Mouse (Mus musculus) heart, adult 2 months (tissue): ENCODE measurements around the gene Abr. TPM values are rescaled to one million over a fixed set of nuclear protein-coding genes. Genes with fewer than 3 reads are reported as not detected.

Source experiments
- DNase-seq, 2 experiments: peaks; one replicate each; pipeline ENCODE4 v3.0.0; 2021
- H3K27ac ChIP-seq: fragments of 200-600 bp; 2 replicates; pipeline ENCODE4 v1.8.1; 2022
- H3K27me3 ChIP-seq: fragments of 200-500 bp; 2 replicates; pipeline ENCODE4 v1.6.1; 2012; ENCODE audit warnings: mild to moderate bottlenecking, low read length, inconsistent platforms, mixed read lengths; ENCODE audit not compliant: control insufficient read depth, insufficient read depth
- H3K36me3 ChIP-seq: fragments of 200-500 bp; 2 replicates; pipeline ENCODE4 v1.6.1; 2012; ENCODE audit warnings: low read length, inconsistent platforms; ENCODE audit not compliant: control insufficient read depth, insufficient read depth
- H3K4me1 ChIP-seq: fragments of 200-500 bp; 2 replicates; pipeline ENCODE4 v1.6.1; 2011; ENCODE audit warnings: low read length; ENCODE audit not compliant: control insufficient read depth, insufficient read depth
- H3K4me3 ChIP-seq: fragments of 200-600 bp; 2 replicates; pipeline ENCODE4 v1.8.1; 2022
- H3K79me2 ChIP-seq: fragments of 200-500 bp; replicated peaks from 2 replicates; pipeline ENCODE4 v1.6.1; 2012; ENCODE audit warnings: mild to moderate bottlenecking, inconsistent platforms, low read length, moderate library complexity, mixed read lengths; ENCODE audit not compliant: control insufficient read depth, insufficient read depth
- H3K9ac ChIP-seq: fragments of 200-500 bp; 2 replicates; pipeline ENCODE4 v1.6.1; 2012; ENCODE audit warnings: low read depth, mild to moderate bottlenecking, control low read depth, inconsistent platforms, low read length, mixed read lengths
- CTCF ChIP-seq: fragments of 200-600 bp; IDR thresholded peaks from 2 replicates; pipeline ENCODE4 v1.8.1; 2022; ENCODE audit warnings: antibody characterized with exemption, mild to moderate bottlenecking, moderate library complexity
- EP300 ChIP-seq: fragments of 200-500 bp; IDR thresholded peaks from 2 replicates; pipeline ENCODE4 v1.6.1; 2011; ENCODE audit warnings: low read depth, low read length, control low read depth; ENCODE audit not compliant: insufficient read depth
- POLR2A ChIP-seq: fragments of 200-500 bp; IDR thresholded peaks from 2 replicates; pipeline ENCODE4 v1.6.1; 2011; ENCODE audit warnings: mild to moderate bottlenecking, low read depth, low read length, control low read depth; ENCODE audit not compliant: insufficient read depth
- WGBS: fragments of 180-500 bp; shearing (Covaris S2); methylation state at CpG from one replicate; pipeline ENCODE4 v1.1.7; 2018; 5-methylcytosine and 5-hydroxymethylcytosine counted together
- intact Hi-C: fragments of 180-260 bp; cut with DNase I; formaldehyde crosslinking; loops from one replicate; pipeline ENCODE4 v1.15.1; 2025
- polyA plus RNA-seq: library from polyadenylated mRNA; depleted of rRNA; stranded (reverse); fragments of >200 nt; gene quantifications from 2 replicates; pipeline ENCODE4 v1.2.3, GENCODE M21; 2012
- total RNA-seq, 2 experiments: library from RNA; stranded (reverse); gene quantifications; 2 replicates each; pipeline ENCODE4 v1.2.3; 2021

Abr gene
- total and polyA plus RNA-seq, 3 experiments, result 23.4 to 32.2 (median 26.6) TPM

DNA sequence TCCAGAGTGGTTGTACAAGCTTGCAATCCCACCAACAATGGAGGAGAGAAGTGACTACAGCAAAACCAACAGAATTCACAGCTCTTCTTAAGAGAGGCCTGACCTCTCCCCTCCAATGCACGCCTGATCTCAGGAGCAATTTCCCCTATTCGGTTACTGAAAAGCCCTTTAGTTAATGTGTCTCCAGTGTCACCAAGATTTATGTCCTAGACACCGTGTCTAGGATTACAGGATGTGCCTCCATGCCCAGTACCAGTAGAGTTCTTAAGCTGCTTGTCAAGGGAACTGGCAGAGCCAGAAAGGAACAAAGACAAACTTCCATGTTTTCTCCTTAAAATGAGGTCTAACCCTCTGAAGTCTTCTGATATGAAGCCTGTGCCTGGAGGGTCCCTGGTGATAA, 36.0 kb downstream of the Abr start:
- H3K27me3 ChIP-seq, result no peaks in the 10 kb centered on the region
- H3K36me3 ChIP-seq, result no peaks in the 10 kb centered on the region
- no peaks in the 10 kb centered on the region for H3K4me1 ChIP-seq
- intact Hi-C loops, result no loop called here
- no peak overlapping the region for H3K27ac ChIP-seq
- no peak overlapping the region for H3K9ac ChIP-seq
- WGBS, result 77% methylated on average over 3 of the region's 3 CpGs
- no peaks in the 10 kb centered on the region for H3K79me2 ChIP-seq
- no peak for DNase-seq
- TF ChIP-seq CTCF, result no peak
- TF ChIP-seq POLR2A, result no peak
- no peak for TF ChIP-seq EP300
- H3K4me3 ChIP-seq, result no peak overlapping the region

DNA sequence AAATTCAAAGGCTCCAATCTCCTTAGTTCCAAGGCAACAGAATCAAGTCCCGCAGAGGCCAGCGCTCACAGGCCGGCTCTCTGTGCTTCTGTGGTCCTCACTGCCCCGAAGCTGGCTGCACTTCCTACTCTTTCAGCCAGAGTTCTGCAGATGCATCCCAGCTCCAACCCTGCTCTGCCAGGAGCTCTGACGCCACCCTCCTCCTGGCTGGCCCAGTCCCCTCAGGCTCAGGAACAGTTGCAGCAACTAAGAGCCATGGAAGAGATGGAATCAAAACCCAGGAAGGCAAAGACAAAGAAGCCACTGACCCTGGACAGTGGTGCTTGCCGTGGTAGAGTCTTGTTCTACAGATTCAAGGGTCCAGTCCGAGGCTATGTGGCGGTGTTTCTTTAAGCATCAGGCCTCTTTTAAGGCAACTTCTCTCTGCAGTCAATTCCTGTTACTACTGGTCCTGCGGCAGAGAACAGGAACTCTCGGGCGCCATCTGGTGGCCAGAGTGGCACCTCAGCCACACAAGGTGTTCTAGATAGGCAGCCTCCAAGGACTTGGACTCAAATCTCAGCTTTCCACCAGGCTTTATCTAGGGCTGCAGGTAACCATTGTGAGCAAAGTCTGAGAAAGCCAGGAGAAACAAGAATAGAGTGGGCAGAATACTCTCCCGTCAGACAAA, 44.4 kb downstream of the Abr start:
- H3K4me3 ChIP-seq, result no peak overlapping the region

DNA sequence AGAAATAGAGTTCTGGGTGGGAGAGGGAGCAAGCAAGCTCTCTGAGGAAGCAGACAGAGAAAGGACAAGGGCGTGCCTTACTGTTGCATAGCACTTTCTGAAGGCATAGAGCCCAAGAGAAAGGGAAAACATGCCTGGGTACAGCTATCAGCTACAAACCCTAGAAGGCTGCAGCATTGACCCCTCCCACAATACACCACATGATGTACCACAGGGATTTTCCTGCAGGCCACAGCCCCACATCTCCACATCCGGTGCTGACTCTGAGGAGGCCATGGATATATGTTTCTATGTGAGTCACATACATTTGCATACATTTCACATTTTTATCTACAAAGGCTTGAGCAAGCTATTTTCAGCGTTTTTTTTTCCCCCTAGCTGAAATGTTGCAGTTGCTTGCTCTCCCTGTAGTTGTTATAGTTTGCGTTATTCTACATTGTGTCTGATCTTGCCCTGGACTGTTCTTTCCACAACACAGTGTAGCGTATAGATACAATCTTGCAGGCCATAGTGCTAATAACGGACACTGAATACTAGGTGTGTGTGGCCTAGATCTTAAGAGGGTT, 49.2 kb downstream of the Abr start:
- no peaks in the 10 kb centered on the region; the same call in 1 of the 2 replicates for H3K4me1 ChIP-seq
- H3K4me3 ChIP-seq, result no peak overlapping the region
- TF ChIP-seq EP300, result no peak
- no peak for TF ChIP-seq CTCF
- TF ChIP-seq POLR2A, result no peak
- intact Hi-C loops, result no loop called here
- no peaks in the 10 kb centered on the region for H3K36me3 ChIP-seq
- H3K27me3 ChIP-seq, result peaks cover 8% of the 10 kb centered on the region
- no peak for DNase-seq
- H3K79me2 ChIP-seq, result no peaks in the 10 kb centered on the region
- H3K27ac ChIP-seq, result no peak overlapping the region
- no peak overlapping the region for H3K9ac ChIP-seq
- 76% methylated on average over 6 of the region's 6 CpGs for WGBS

More for the DNA sequence above, 44.4 kb downstream of the Abr start:
- H3K27ac ChIP-seq, result no peak overlapping the region
- H3K9ac ChIP-seq, result no peak overlapping the region
- H3K4me1 ChIP-seq, result no peaks in the 10 kb centered on the region; the same call in 1 of the 2 replicates
- DNase-seq, result peak; percentile 80 to 90
- TF ChIP-seq EP300 (0 out of 2 replicates have a peak, but pooled peaks have one; percentile 20), CTCF (peak; percentile 97), POLR2A (no peak)
- H3K36me3 ChIP-seq, result no peaks in the 10 kb centered on the region
- WGBS, result 35% methylated on average over 12 of the region's 12 CpGs
- H3K27me3 ChIP-seq, result no peaks in the 10 kb centered on the region; the same call in 1 of the 2 replicates
- H3K79me2 ChIP-seq, result no peaks in the 10 kb centered on the region
- intact Hi-C loops, result loop anchor here (1.0 kb wide), 3 partner anchors 36 to 121 kb away; no protein-coding TSS in a partner anchor

DNA sequence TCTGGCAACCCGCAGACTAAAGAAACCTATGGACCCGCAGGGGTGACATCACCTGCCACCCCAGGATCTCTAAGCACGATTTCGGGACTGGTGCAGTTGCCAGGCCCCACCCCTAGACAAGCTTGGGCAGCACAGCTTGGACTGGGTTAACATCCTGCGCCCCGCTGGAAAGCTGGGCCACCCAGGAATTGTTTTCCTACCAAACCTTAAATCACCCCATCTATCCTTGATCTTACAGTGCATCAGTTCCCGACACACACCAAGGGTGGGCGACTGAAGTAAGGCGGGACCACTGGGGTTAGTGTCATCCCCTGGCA, 50.5 kb downstream of the Abr start:
- Histone ChIP-seq H3K79me2 (no peaks in the 10 kb centered on the region), H3K9ac (no peak overlapping the region), H3K4me3 (peak overlapping the region; percentile 43), H3K4me1 (no peaks in the 10 kb centered on the region), H3K27ac (no peak overlapping the region), H3K36me3 (no peaks in the 10 kb centered on the region), H3K27me3 (peaks cover 8% of the 10 kb centered on the region)
- WGBS, result 19% methylated on average over 9 of the region's 9 CpGs
- no peak for TF ChIP-seq POLR2A
- TF ChIP-seq EP300, result no peak
- TF ChIP-seq CTCF, result no peak
- intact Hi-C loops, result no loop called here
- DNase-seq, result no peak

DNA sequence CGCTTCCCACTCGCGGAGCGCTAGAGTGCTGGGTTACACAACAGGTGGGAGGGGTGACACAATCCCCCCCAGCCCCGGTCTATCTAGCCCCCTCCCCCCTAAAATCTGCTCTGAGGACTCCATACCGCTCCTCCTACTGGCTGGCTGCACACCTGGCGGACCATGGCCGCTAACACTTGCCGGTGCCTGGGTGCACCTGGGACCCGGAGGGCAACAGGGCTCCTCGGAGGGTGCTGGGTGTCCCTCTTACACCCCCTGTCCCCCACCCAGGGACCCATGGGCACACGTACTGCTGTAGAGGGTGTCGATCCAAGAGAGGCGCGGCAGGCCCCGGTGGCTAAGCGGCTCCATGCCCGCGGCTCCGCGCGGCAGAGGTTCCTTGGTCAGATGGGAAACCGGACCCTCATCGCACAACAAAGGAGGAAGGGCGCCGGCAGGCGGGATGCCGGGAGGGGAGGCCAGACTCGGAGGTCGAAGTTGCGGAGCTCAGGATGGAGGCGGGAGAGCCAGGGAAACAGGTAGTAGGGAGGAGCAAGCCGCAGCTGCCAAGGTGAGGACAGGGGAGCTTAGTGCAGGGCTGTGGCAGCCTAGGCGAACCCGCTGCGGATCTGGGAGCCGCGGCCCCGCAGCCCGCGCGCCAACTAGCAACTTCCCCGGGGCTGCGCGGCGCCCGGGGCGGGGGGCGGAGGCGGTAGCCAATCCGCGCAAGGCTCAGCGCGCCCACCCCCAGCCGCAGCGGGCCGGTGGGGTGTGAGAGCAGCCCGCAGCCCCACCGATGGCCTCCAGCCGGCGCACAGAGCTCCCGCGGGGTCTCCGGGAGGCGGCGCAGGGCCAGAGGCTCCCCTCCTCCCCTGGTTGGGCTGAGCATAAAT, 51.1 kb downstream of the Abr start:
- no peaks in the 10 kb centered on the region for H3K36me3 ChIP-seq
- peak overlapping the region; percentile 43 for H3K4me3 ChIP-seq
- H3K27me3 ChIP-seq, result peaks cover 8% of the 10 kb centered on the region
- WGBS, result 4% methylated on average over 66 of the region's 66 CpGs
- peak overlapping the region; percentile 55 for H3K9ac ChIP-seq
- TF ChIP-seq CTCF (no peak), POLR2A (no peak), EP300 (no peak)
- H3K4me1 ChIP-seq, result no peaks in the 10 kb centered on the region
- intact Hi-C loops, result no loop called here
- no peaks in the 10 kb centered on the region for H3K79me2 ChIP-seq
- DNase-seq, result peak in 1 of 2 experiments; percentile 30
- H3K27ac ChIP-seq, result no peak overlapping the region

DNA sequence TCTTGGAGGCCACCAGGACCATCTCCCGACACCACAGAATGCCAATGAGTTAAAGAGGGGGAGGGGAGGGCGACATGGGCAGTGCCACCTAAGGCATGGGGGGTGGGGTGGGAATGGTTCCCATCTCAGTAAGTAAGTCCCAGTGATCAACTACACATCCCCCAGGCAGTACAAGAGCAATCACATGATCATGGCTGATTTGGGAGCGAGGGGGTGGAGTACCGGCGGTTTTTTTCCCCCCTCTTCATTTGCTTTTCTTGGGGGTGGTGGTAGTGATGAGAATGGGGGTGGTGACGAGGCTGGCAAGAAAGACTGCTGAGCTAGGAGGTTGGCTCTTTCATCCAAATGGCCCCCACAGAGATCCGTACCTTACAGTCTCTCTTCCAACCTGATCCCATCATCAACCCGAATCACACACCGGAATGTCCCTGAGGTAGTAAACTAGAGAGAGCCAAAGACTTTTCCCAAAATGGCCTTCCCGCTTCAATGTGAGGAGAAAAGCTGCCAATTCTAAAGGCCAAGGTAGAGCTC, 51.8 kb downstream of the Abr start:
- 58% methylated on average over 10 of the region's 10 CpGs for WGBS
- TF ChIP-seq EP300, result no peak
- TF ChIP-seq POLR2A, result no peak
- TF ChIP-seq CTCF, result no peak
- no peak overlapping the region for H3K27ac ChIP-seq
- no peaks in the 10 kb centered on the region for H3K79me2 ChIP-seq
- intact Hi-C loops, result no loop called here
- H3K27me3 ChIP-seq, result peaks cover 8% of the 10 kb centered on the region
- H3K4me3 ChIP-seq, result no peak overlapping the region
- no peak overlapping the region for H3K9ac ChIP-seq
- DNase-seq, result no peak
- H3K36me3 ChIP-seq, result no peaks in the 10 kb centered on the region
- H3K4me1 ChIP-seq, result no peaks in the 10 kb centered on the region
